In the genomic region with DNA sequence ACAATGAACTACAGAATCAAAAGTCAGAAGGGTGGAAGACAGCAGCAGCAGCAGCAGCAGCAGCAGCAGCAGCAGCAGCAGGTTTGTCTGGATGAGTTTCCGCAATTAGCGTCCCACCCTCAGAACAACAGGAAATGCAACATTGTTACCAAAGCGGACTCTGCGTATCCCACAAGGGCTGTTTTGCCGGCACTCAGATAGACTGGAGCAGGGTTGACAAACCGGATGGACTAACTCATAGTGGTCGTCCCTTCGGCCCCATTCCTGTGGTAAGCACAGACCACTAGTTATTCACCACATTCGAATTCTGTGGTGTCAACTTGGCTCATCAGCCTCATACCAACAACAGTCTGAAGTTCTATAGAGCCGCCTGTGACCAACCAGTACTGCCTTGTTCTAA, we compare ENCODE assay signal across 11 mouse cellular contexts. TPM values are rescaled to one million over a fixed set of nuclear protein-coding genes. Genes with fewer than 3 reads are reported as not detected.
DNase-seq lines count a peak whose midpoint lies in the region; ATAC-seq and TF ChIP-seq lines count a peak whose summit lies in the region.
"Had no signal": no experiment of that assay in that cellular context is flagged by ENCODE, and none has a peak within 500 bp of the region (broad histone marks: within the 10 kb centered on the region; RNA-seq: fewer than 3 reads in every experiment).

No protein-coding gene starts in this region.

- TF ChIP-seq CTCF in lung, adult 2 months (IDR thresholded peaks at IDR 0.05; ENCODE audit: insufficient read depth, low read length), result no peak
- no peak for TF ChIP-seq CTCF in left cerebral cortex, adult 2 months (IDR thresholded peaks at IDR 0.05)

- intact Hi-C loops in left cerebral cortex, adult 2 months (cut with DNase I), result no loop called here

- H3K4me1 ChIP-seq in lung, adult 2 months (ENCODE audit: control insufficient read depth, insufficient read depth, low read length), result peaks cover 17% of the 10 kb centered on the region

- H3K4me3 ChIP-seq in lung, adult 2 months (replicated peaks; ENCODE audit: extremely low read depth, low read depth, low read length), result peak overlapping the region; percentile 2
- no peak overlapping the region for H3K4me3 ChIP-seq in left cerebral cortex, adult 2 months
- H3K4me3 ChIP-seq: forebrain, embryonic 10.5 days; heart, embryonic 13.5 days; limb, embryonic 13.5 days had no signal

- H3K27ac ChIP-seq in left cerebral cortex, adult 2 months, result no peak overlapping the region
- H3K27ac ChIP-seq: forebrain, embryonic 10.5 days; heart, embryonic 13.5 days; limb, embryonic 13.5 days had no signal

- WGBS in lung, adult 2 months, result 51% methylated on average over 10 of the region's 10 CpGs

- TF ChIP-seq POLR2A in lung, adult 2 months (IDR thresholded peaks at IDR 0.05; ENCODE audit: borderline replicate concordance, extremely low read depth, low read depth, low read length), result no peak

- no peak for DNase-seq in lung, adult 2 months
- no peak for DNase-seq in lung, postnatal 14 days
- DNase-seq in NIH3T3 (ENCODE audit: low read depth), result peak; percentile 17
- DNase-seq in naive thymus-derived CD4-positive, alpha-beta T cell, adult 2 months (ENCODE audit: low read depth), result peak; percentile 57
- no peak for DNase-seq in left cerebral cortex, adult 2 months (ENCODE audit: extremely low spot score in 1 of 2, low spot score in 2 of 2)
- DNase-seq in adrenal gland, postnatal 25 days, result no peak
- DNase-seq: cerebellum, adult 11 months had no signal

- ATAC-seq in inflammation-experienced regulatory T-cells, adult 6 months, result peak; percentile 54

RNA-seq across cellular contexts. Expression of a gene that starts 26.9 kb away (rescaled TPM):
- 16.4 and 19.4 TPM in 2 replicates for polyA plus RNA-seq in lung, adult 2 months (2012; rRNA removed)
- 10 to 100 TPM; 34.3 to 58.3 (median 45.7) TPM for polyA plus RNA-seq in inflammation-experienced regulatory T-cells, adult 6 months (2017; shearing (Covaris generic))
- total RNA-seq in left cerebral cortex, adult 2 months (2021), result 100 to 1,000 TPM in 1 of 2 experiments, 10 to 100 TPM in 1; 86.3 to 102 TPM
- 60.0 and 69.3 TPM in 2 replicates for total RNA-seq in adrenal gland, postnatal 25 days (2021)

RNA-seq across cellular contexts. Expression of a gene that starts 27.7 kb away (rescaled TPM):
- 16.7 and 26.5 TPM in 2 replicates for polyA plus RNA-seq in lung, adult 2 months (2012; rRNA removed)
- polyA plus RNA-seq in inflammation-experienced regulatory T-cells, adult 6 months (2017; shearing (Covaris generic)), result 10 to 100 TPM; 16.5 to 25.6 (median 19.6) TPM
- total RNA-seq in left cerebral cortex, adult 2 months (2021), result 10 to 100 TPM; 16.6 to 17.8 TPM
- 41.5 and 41.6 TPM in 2 replicates for total RNA-seq in adrenal gland, postnatal 25 days (2021)

Comparison
In these comparisons a context has a peak if more than half of its experiments do, and no peak if none do; other contexts are left out.
1. DNase-seq: peak in NIH3T3 (single experiment) and naive thymus-derived CD4-positive, alpha-beta T cell, adult 2 months (single experiment); none in lung, adult 2 months (single experiment), lung, postnatal 14 days (single experiment), left cerebral cortex, adult 2 months (0 of 2) and adrenal gland, postnatal 25 days (single experiment).